Mouse (Mus musculus): ENCODE measurements at regions not wholly inside any gene's neighbourhood (a gene's known extent, or its start where the extent isn't known, plus 50 kb on each side); places are given as distances from the start of the nearest gene placed in this dataset.

GRCm38 (mm10) chr4:95185113-95185915 is 133.3 kb upstream of the Jun start:
- DNase-seq (ENCODE audit: low spot score in 2 of 2): no peak

- no peak for DNase-seq (ENCODE audit: low spot score in 2 of 2)
Observed at GRCm38 (mm10) chr4:95185916-95186200, 133.8 kb upstream of the Jun start.

- no peak for DNase-seq (ENCODE audit: low spot score in 2 of 2)
Observed at GRCm38 (mm10) chr4:95188107-95188506, 136.1 kb upstream of the Jun start.

- no peak for DNase-seq (ENCODE audit: low spot score in 2 of 2)
Observed at GRCm38 (mm10) chr4:95191654-95192406, 139.8 kb upstream of the Jun start.

- no peak for DNase-seq (ENCODE audit: low spot score in 2 of 2)
Observed at GRCm38 (mm10) chr4:95192562-95192961, 140.5 kb upstream of the Jun start.

- DNase-seq (ENCODE audit: low spot score in 2 of 2): peak in 1 of 2 experiments; percentile 12
Observed at GRCm38 (mm10) chr4:95193028-95193427, 141.0 kb upstream of the Jun start.

- no peak for DNase-seq (ENCODE audit: low spot score in 2 of 2)
Observed at GRCm38 (mm10) chr4:95193473-95193872, 141.5 kb upstream of the Jun start.

GRCm38 (mm10) chr4:95194621-95195455 is 142.8 kb upstream of the Jun start:
- no peak for DNase-seq (ENCODE audit: low spot score in 2 of 2)

GRCm38 (mm10) chr4:95196106-95196505 is 144.1 kb upstream of the Jun start:
- DNase-seq (ENCODE audit: low spot score in 2 of 2): no peak

GRCm38 (mm10) chr4:95197077-95197711 is 145.2 kb upstream of the Jun start:
- DNase-seq (ENCODE audit: low spot score in 2 of 2): peak in 1 of 2 experiments; percentile 22

- DNase-seq (ENCODE audit: low spot score in 2 of 2): no peak
Observed at GRCm38 (mm10) chr4:95199394-95199793, 147.4 kb upstream of the Jun start.

- DNase-seq (ENCODE audit: low spot score in 2 of 2): no peak
Observed at GRCm38 (mm10) chr4:95200130-95200529, 148.1 kb upstream of the Jun start.

- no peak for DNase-seq (ENCODE audit: low spot score in 2 of 2)
Observed at GRCm38 (mm10) chr4:95202478-95202877, 150.5 kb upstream of the Jun start.

GRCm38 (mm10) chr4:95203577-95203976 is 151.6 kb upstream of the Jun start:
- DNase-seq (ENCODE audit: low spot score in 2 of 2): no peak

GRCm38 (mm10) chr4:95205372-95205771 is 153.3 kb upstream of the Jun start:
- no peak for DNase-seq (ENCODE audit: low spot score in 2 of 2)

- DNase-seq (ENCODE audit: low spot score in 2 of 2): no peak
Observed at GRCm38 (mm10) chr4:95207783-95208182, 155.8 kb upstream of the Jun start.

- DNase-seq (ENCODE audit: low spot score in 2 of 2): no peak
Observed at GRCm38 (mm10) chr4:95208827-95209226, 156.8 kb upstream of the Jun start.

GRCm38 (mm10) chr4:95209322-95210119 is 157.5 kb upstream of the Jun start:
- no peak for DNase-seq (ENCODE audit: low spot score in 2 of 2)

- DNase-seq (ENCODE audit: low spot score in 2 of 2): no peak
Observed at GRCm38 (mm10) chr4:95212561-95212960, 160.5 kb upstream of the Jun start.

GRCm38 (mm10) chr4:95213026-95213425 is 161.0 kb upstream of the Jun start:
- no peak for DNase-seq (ENCODE audit: low spot score in 2 of 2)

- no peak for DNase-seq (ENCODE audit: low spot score in 2 of 2)
Observed at GRCm38 (mm10) chr4:95214026-95214425, 162.0 kb upstream of the Jun start.
